Comparison of ENCODE assay signal across 20 mouse cellular contexts in the genomic region with DNA sequence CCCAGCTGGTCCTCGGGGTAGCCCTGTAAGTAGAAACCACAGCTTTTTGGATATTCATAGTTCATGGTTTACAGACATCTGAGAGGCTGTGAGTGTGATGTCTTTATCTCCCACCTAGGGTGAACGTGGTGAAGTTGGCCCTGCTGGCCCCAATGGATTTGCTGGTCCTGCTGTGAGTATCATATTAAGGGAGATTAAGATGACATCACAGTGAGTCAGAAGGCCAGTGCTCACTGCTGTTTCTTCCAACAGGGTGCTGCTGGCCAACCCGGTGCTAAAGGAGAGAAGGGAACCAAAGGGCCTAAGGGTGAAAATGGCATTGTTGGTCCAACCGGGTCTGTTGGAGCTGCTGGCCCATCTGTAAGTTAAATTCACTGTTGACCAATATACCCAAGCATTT. TPM values are rescaled to one million over a fixed set of nuclear protein-coding genes. Genes with fewer than 3 reads are reported as not detected.
DNase-seq lines count a peak whose midpoint lies in the region; ATAC-seq and TF ChIP-seq lines count a peak whose summit lies in the region.
"Had no signal": no experiment of that assay in that cellular context is flagged by ENCODE, and none has a peak within 500 bp of the region (broad histone marks: within the 10 kb centered on the region; RNA-seq: fewer than 3 reads in every experiment).

No protein-coding gene starts in this region.

- intact Hi-C loops in gastrocnemius, adult 2 months (cut with DNase I), result no loop called here
- intact Hi-C loops in heart, adult 2 months (cut with DNase I), result no loop called here

- H3K4me3 ChIP-seq in gastrocnemius, adult 2 months, result no peak overlapping the region
- no peak overlapping the region for H3K4me3 ChIP-seq in embryonic fibroblast, embryonic 13.5 days (ENCODE audit: insufficient read depth, low read length)
- H3K4me3 ChIP-seq in heart, adult 2 months, result no peak overlapping the region
- H3K4me3 ChIP-seq in liver, embryonic 11.5 days (ENCODE audit: low read depth, low read length), result no peak overlapping the region
- H3K4me3 ChIP-seq: heart, embryonic 10.5 days; hindbrain, embryonic 12.5 days had no signal

- no peak for TF ChIP-seq CTCF in gastrocnemius, adult 2 months (IDR thresholded peaks at IDR 0.05)
- no peak for TF ChIP-seq CTCF in embryonic fibroblast, embryonic 13.5 days (IDR thresholded peaks at IDR 0.05; ENCODE audit: borderline replicate concordance, insufficient read depth, low read length)
- no peak for TF ChIP-seq CTCF in heart, adult 2 months (IDR thresholded peaks at IDR 0.05)

- DNase-seq in gastrocnemius, adult 2 months, result no peak
- no peak for DNase-seq in gastrocnemius, adult 18-20 months (ENCODE audit: low spot score)
- DNase-seq in 3134 (ENCODE audit: extremely low read depth, insufficient read length, low spot score) (peak; percentile 47), 3T3-L1 (ENCODE audit: low read depth, low spot score) (peak; percentile 80)
- DNase-seq in heart, adult 2 months, result no peak
- no peak for DNase-seq in liver, embryonic 11.5 days (ENCODE audit: low spot score)
- DNase-seq: adrenal gland, adult 8-10 months; cerebellum, adult 18-20 months; cerebellum, adult 9-11 months; cerebellum, postnatal 36 days; gastrocnemius, postnatal 14 days; heart, postnatal 10 days; heart, postnatal 4 days; kidney, adult 18-20 months had no signal

- ATAC-seq in liver, embryonic 11.5 days (replicated peaks; ENCODE audit: low FRiP score), result no peak
- ATAC-seq: forebrain, embryonic 14.5 days; hindbrain, embryonic 16.5 days had no signal

- H3K4me2 ChIP-seq in liver, embryonic 11.5 days, result no peak overlapping the region
- H3K4me2 ChIP-seq: hindbrain, embryonic 12.5 days had no signal

- no peaks in the 10 kb centered on the region for H3K9me3 ChIP-seq in liver, embryonic 11.5 days (ENCODE audit: control insufficient read depth, low read length)
- H3K9me3 ChIP-seq: heart, embryonic 10.5 days; hindbrain, embryonic 12.5 days had no signal

- no peak for TF ChIP-seq POLR2A in embryonic fibroblast, embryonic 13.5 days (IDR thresholded peaks at IDR 0.05; ENCODE audit: low read depth, low read length)
- no peak for TF ChIP-seq POLR2A in heart, adult 2 months (IDR thresholded peaks at IDR 0.05; ENCODE audit: insufficient read depth, low read depth, low read length)

- WGBS in heart, adult 2 months, result 69% methylated on average over 4 of the region's 4 CpGs
- WGBS in liver, embryonic 11.5 days, result 72% methylated on average over 4 of the region's 4 CpGs

- H3K36me3 ChIP-seq in heart, adult 2 months (ENCODE audit: control insufficient read depth, insufficient read depth, low read length), result no peaks in the 10 kb centered on the region
- no peaks in the 10 kb centered on the region; the same call in 1 of the 2 replicates for H3K36me3 ChIP-seq in liver, embryonic 11.5 days (ENCODE audit: control insufficient read depth, insufficient read depth, low read length)
- H3K36me3 ChIP-seq: hindbrain, embryonic 12.5 days had no signal

- no peak overlapping the region for H3K9ac ChIP-seq in heart, adult 2 months (ENCODE audit: low read depth, low read length)
- H3K9ac ChIP-seq in liver, embryonic 11.5 days (ENCODE audit: low read depth, low read length), result no peak overlapping the region
- H3K9ac ChIP-seq: hindbrain, embryonic 12.5 days had no signal

- no peak for TF ChIP-seq EP300 in heart, adult 2 months (IDR thresholded peaks at IDR 0.05; ENCODE audit: insufficient read depth, low read depth, low read length)

- peak overlapping the region; percentile 49 for H3K27ac ChIP-seq in gastrocnemius, adult 2 months
- peak overlapping the region; percentile 79 for H3K27ac ChIP-seq in embryonic fibroblast, embryonic 13.5 days (ENCODE audit: insufficient read depth, low read length)
- no peak overlapping the region for H3K27ac ChIP-seq in heart, adult 2 months
- H3K27ac ChIP-seq in liver, embryonic 11.5 days (ENCODE audit: low read depth, low read length), result no peak overlapping the region
- H3K27ac ChIP-seq: heart, embryonic 10.5 days; hindbrain, embryonic 12.5 days had no signal

- H3K79me2 ChIP-seq in heart, adult 2 months (replicated peaks; ENCODE audit: control insufficient read depth, insufficient read depth, low read length), result no peaks in the 10 kb centered on the region

- no peaks in the 10 kb centered on the region for H3K27me3 ChIP-seq in heart, adult 2 months (ENCODE audit: control insufficient read depth, insufficient read depth, low read length)
- no peaks in the 10 kb centered on the region for H3K27me3 ChIP-seq in liver, embryonic 11.5 days (replicated peaks; ENCODE audit: control insufficient read depth, insufficient read depth, low read length)
- H3K27me3 ChIP-seq: CH12.LX; hindbrain, embryonic 12.5 days had no signal

- peaks cover 6% of the 10 kb centered on the region; the same call in 1 of the 2 replicates for H3K4me1 ChIP-seq in embryonic fibroblast, embryonic 13.5 days (ENCODE audit: control insufficient read depth, insufficient read depth, low read length)
- no peaks in the 10 kb centered on the region for H3K4me1 ChIP-seq in heart, adult 2 months (ENCODE audit: control insufficient read depth, insufficient read depth, low read length)
- H3K4me1 ChIP-seq in liver, embryonic 11.5 days (replicated peaks; ENCODE audit: control insufficient read depth, insufficient read depth, low read length), result no peaks in the 10 kb centered on the region
- H3K4me1 ChIP-seq: heart, embryonic 10.5 days; hindbrain, embryonic 12.5 days had no signal

RNA-seq across cellular contexts. Expression of gene Col1a2, which starts 26.4 kb away (rescaled TPM):
- total RNA-seq in gastrocnemius, adult 2 months (2021), result 100 to 1,000 TPM; 127 to 394 TPM
- total RNA-seq in gastrocnemius, adult 18-20 months (2021), result 10 to 100 TPM; 67.9 to 81.6 TPM
- 3,465 and 4,838 TPM in 2 replicates for polyA plus RNA-seq in embryonic fibroblast, embryonic 13.5 days (2011; ENCODE audit: insufficient read length, low read depth, missing spikeins)
- total RNA-seq in heart, adult 2 months (2021), result 10 to 100 TPM; 60.1 to 88.9 TPM
- polyA plus RNA-seq in heart, adult 2 months (2012; rRNA removed), result 89.3 and 99.8 TPM in 2 replicates
- 144 and 156 TPM in 2 replicates for polyA plus RNA-seq in liver, embryonic 11.5 days (2014; fragmentation: Nextera tagmentation; extraction: Ambion mirVana)
- total RNA-seq: CH12.LX had no signal

Comparison
In these comparisons a context has a peak if more than half of its experiments do, and no peak if none do; other contexts are left out.
1. DNase-seq: peak in 3134 (single experiment) and 3T3-L1 (single experiment); none in gastrocnemius, adult 2 months (single experiment), gastrocnemius, adult 18-20 months (single experiment), heart, adult 2 months (0 of 2) and liver, embryonic 11.5 days (single experiment).
2. H3K27ac ChIP-seq: peak in gastrocnemius, adult 2 months (single experiment) and embryonic fibroblast, embryonic 13.5 days (single experiment); none in heart, adult 2 months (single experiment) and liver, embryonic 11.5 days (single experiment).